Mouse (Mus musculus): ENCODE data around the gene Tspear.

DNA sequence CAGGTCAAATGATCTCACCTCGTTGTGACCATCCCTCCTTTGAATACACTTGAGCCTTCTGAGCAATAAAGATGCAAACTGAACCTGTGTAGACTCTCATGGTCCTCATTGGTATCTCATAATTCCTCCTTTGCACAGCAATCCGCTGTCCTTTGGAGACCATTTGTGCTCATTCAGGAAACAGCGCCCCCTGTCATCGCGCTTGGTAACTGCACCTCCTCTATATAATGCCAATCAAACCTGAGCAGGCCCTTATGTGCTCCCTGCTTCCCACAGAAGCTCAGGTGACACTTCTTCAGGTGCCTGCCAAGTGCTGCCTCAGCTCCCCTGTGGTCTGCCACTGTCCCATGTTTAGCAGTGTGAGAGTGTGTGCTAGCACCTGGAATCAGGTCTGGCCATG is 129.1 kb downstream of the Tspear start:
- peak; percentile 50; the same call in 1 of the 2 replicates for TF ChIP-seq CTCF (IDR thresholded peaks at IDR 0.05; ENCODE audit: extremely low read depth, insufficient read depth, insufficient read length, insufficient replicate concordance)
- TF ChIP-seq POLR2A (IDR thresholded peaks at IDR 0.05; ENCODE audit: low read depth, low read length): no peak
